Mouse (Mus musculus): ENCODE data around the gene Tgif1. TPM values are rescaled to one million over a fixed set of nuclear protein-coding genes. Genes with fewer than 3 reads are reported as not detected.

Gene Tgif1
- polyA plus RNA-seq, 1 experiment from 2014 or later: 47.2 TPM

DNA sequence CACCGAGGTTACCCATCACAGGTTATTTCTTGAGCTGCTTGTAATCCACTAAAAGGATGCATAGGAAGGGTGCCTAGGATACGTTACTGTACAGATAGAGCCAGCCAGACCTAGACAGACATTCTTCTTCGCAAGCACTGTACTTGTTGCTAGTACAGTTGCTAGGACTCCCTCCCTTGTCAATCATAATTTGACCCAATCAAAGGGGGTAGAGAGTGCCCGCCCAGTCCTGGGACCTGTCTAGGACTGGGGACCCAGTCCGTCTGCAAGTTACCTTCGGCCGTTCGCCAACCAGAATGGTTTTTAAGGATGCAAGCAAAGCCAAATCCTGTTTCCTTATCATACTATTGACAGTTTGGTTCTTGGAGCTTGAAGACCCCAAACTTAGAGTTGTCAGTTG, 10.8 kb upstream of the Tgif1 start:
- Histone ChIP-seq H3K9me3 (ENCODE audit: control insufficient read depth, low read length) (no peaks in the 10 kb centered on the region), H3K4me2 (ENCODE audit: low read depth, low read length) (no peak overlapping the region), H3K27ac (replicated peaks; ENCODE audit: low read depth, low read length) (no peak overlapping the region), H3K36me3 (ENCODE audit: control insufficient read depth, insufficient read depth, low read length) (no peaks in the 10 kb centered on the region), H3K9ac (ENCODE audit: low read depth, low read length) (no peak overlapping the region), H3K4me1 (ENCODE audit: control insufficient read depth, insufficient read depth, low read length) (no peaks in the 10 kb centered on the region), H3K27me3 (replicated peaks; ENCODE audit: control insufficient read depth, insufficient read depth, low read length) (no peaks in the 10 kb centered on the region), H3K4me3 (ENCODE audit: low read depth, low read length) (no peak overlapping the region)
- ATAC-seq (ENCODE audit: low read depth) (no peak), DNase-seq (ENCODE audit: low spot score) (no peak)
- 96% methylated on average over 8 of the region's 8 CpGs for WGBS

DNA sequence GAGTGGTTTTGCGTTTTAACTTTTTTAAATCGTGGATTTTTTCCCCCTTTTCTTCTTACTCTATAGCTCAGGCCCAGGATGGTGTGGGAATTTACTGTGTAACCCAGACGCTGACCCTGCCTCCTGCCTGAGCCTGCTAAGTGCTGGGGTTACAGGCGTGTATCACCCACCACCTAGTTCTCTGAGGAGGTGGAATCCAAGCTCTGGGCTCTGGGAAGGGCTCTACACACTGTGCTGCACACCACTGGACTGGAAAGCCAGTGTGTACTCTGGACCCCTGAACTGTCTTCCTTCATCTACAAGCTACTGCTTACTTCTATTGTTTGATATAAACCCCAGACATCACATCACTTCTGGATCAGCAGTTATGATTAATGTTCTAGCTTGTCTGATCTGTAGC, 5.5 kb upstream of the Tgif1 start:
- Histone ChIP-seq H3K36me3 (ENCODE audit: control insufficient read depth, insufficient read depth, low read length) (no peaks in the 10 kb centered on the region), H3K4me3 (ENCODE audit: low read depth, low read length) (no peak overlapping the region), H3K4me1 (ENCODE audit: control insufficient read depth, insufficient read depth, low read length) (0 out of 2 replicates have a peak, but pooled peaks cover 3% of the 10 kb centered on the region), H3K4me2 (ENCODE audit: low read depth, low read length) (no peak overlapping the region), H3K27me3 (replicated peaks; ENCODE audit: control insufficient read depth, insufficient read depth, low read length) (no peaks in the 10 kb centered on the region), H3K9ac (ENCODE audit: low read depth, low read length) (no peak overlapping the region), H3K9me3 (ENCODE audit: control insufficient read depth, low read length) (no peaks in the 10 kb centered on the region), H3K27ac (replicated peaks; ENCODE audit: low read depth, low read length) (no peak overlapping the region)
- 87% methylated on average over 4 of the region's 4 CpGs for WGBS
- no peak for DNase-seq (ENCODE audit: low spot score)
- no peak for ATAC-seq (ENCODE audit: low read depth)

DNA sequence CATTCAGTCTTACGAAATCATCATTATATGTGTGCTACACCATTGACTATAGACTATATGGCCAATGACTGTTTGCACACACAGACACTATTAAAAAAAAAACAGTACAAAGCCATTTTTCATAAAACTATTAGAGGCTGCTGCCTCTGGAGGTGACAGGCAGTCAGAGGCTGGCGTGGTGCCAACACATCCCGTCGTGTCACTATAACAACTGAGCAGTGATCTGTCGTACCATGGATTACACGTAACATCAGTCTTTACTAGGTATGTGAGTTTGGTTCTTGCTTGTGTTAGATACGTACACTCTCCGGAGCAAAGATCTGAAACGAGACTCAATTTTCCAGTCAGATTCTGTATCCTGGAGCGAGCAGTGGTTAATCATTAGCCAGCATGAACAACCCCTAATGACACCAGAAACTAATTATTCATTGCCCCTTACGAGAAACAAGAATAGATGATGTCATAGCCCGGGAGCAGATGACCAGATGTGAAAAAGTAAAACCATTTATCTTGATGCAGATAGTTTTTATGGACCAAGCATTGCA, 3.6 kb upstream of the Tgif1 start:
- Histone ChIP-seq H3K27ac (replicated peaks; ENCODE audit: low read depth, low read length) (no peak overlapping the region), H3K36me3 (ENCODE audit: control insufficient read depth, insufficient read depth, low read length) (no peaks in the 10 kb centered on the region), H3K4me1 (ENCODE audit: control insufficient read depth, insufficient read depth, low read length) (0 out of 2 replicates have a peak, but pooled peaks cover 4% of the 10 kb centered on the region), H3K9me3 (ENCODE audit: control insufficient read depth, low read length) (no peaks in the 10 kb centered on the region), H3K4me2 (ENCODE audit: low read depth, low read length) (no peak overlapping the region), H3K9ac (ENCODE audit: low read depth, low read length) (no peak overlapping the region), H3K4me3 (ENCODE audit: low read depth, low read length) (no peak overlapping the region), H3K27me3 (replicated peaks; ENCODE audit: control insufficient read depth, insufficient read depth, low read length) (no peaks in the 10 kb centered on the region)
- ATAC-seq (ENCODE audit: low read depth) (no peak), DNase-seq (ENCODE audit: low spot score) (no peak)
- WGBS: 73% methylated on average over 12 of the region's 12 CpGs

DNA sequence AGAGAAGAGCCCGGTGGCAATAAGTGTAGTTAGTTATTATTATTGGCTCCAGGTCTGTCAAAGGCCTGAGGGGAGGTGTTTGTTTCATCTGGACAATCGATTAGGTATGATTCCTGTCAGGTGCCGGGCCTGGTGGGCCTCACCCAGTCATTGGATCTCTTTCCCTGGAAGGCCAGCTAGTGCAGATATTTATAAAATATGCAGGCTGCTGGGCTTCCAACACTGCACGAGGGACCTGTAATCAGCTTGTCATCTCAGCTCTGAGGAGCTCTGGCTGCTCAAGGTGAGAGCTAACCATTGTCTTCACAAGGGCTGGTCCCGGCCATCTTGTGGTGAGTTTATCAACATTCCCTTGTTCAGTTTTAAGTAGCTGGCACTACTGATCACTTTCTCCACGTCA, 675 bp upstream of the Tgif1 start:
- peak overlapping the region; percentile 84 for H3K9ac ChIP-seq (ENCODE audit: low read depth, low read length)
- 16% methylated on average over 6 of the region's 6 CpGs for WGBS
- DNase-seq (ENCODE audit: low spot score) (peak; percentile 13), ATAC-seq (ENCODE audit: low read depth) (no peak)
- H3K4me2 ChIP-seq (ENCODE audit: low read depth, low read length): peak overlapping the region; percentile 96
- 0 out of 2 replicates have a peak, but pooled peaks cover 4% of the 10 kb centered on the region for H3K4me1 ChIP-seq (ENCODE audit: control insufficient read depth, insufficient read depth, low read length)
- H3K4me3 ChIP-seq (ENCODE audit: low read depth, low read length): peak overlapping the region; percentile 83
- H3K27me3 ChIP-seq (replicated peaks; ENCODE audit: control insufficient read depth, insufficient read depth, low read length): no peaks in the 10 kb centered on the region
- H3K27ac ChIP-seq (replicated peaks; ENCODE audit: low read depth, low read length): peak overlapping the region; percentile 99
- no peaks in the 10 kb centered on the region for H3K9me3 ChIP-seq (ENCODE audit: control insufficient read depth, low read length)
- no peaks in the 10 kb centered on the region for H3K36me3 ChIP-seq (ENCODE audit: control insufficient read depth, insufficient read depth, low read length)

DNA sequence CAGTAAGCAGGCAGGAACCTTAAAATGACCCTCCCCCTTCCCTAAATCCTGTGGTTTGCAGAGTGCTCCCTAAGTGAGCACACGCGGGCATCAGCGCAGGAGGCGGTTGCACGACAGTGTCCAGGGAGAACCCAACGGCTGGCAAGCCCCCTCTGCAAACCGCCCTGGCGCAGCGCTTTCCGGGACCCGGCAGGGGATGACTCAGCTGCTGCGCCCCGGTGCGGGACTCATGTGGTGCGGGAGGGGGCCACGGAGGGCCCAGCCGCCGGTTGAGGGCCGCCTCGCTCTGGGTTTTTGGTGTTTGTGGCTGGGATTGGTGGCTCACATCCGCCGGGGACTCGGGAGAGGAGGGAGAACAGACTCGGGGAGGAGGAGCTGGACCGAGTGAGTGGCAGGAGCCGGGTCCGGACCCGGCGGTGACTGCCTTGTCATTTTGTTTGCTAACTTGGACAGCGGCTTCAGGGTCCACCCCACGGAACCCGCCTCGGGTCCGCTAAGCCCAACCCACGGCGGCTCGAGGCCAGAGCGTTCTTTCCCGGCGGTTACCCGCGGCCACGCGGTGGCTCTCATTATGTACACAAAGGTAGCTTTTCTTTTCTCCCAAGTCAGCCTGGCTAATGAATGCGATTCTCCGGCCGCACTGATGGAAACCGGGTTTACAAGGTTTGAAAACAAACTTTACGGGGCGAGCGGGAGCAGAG, 510 bp downstream of the Tgif1 start:
- Histone ChIP-seq H3K4me3 (ENCODE audit: low read depth, low read length) (peak overlapping the region; percentile 83), H3K27me3 (replicated peaks; ENCODE audit: control insufficient read depth, insufficient read depth, low read length) (no peaks in the 10 kb centered on the region), H3K36me3 (ENCODE audit: control insufficient read depth, insufficient read depth, low read length) (no peaks in the 10 kb centered on the region), H3K4me1 (ENCODE audit: control insufficient read depth, insufficient read depth, low read length) (0 out of 2 replicates have a peak, but pooled peaks cover 4% of the 10 kb centered on the region), H3K27ac (replicated peaks; ENCODE audit: low read depth, low read length) (peak overlapping the region; percentile 99), H3K9ac (ENCODE audit: low read depth, low read length) (peak overlapping the region; percentile 84), H3K9me3 (ENCODE audit: control insufficient read depth, low read length) (no peaks in the 10 kb centered on the region), H3K4me2 (ENCODE audit: low read depth, low read length) (peak overlapping the region; percentile 96)
- peak; percentile 89 for DNase-seq (ENCODE audit: low spot score)
- WGBS: under 1% methylated on average over 49 of the region's 51 CpGs
- ATAC-seq (ENCODE audit: low read depth): peak; percentile 48

DNA sequence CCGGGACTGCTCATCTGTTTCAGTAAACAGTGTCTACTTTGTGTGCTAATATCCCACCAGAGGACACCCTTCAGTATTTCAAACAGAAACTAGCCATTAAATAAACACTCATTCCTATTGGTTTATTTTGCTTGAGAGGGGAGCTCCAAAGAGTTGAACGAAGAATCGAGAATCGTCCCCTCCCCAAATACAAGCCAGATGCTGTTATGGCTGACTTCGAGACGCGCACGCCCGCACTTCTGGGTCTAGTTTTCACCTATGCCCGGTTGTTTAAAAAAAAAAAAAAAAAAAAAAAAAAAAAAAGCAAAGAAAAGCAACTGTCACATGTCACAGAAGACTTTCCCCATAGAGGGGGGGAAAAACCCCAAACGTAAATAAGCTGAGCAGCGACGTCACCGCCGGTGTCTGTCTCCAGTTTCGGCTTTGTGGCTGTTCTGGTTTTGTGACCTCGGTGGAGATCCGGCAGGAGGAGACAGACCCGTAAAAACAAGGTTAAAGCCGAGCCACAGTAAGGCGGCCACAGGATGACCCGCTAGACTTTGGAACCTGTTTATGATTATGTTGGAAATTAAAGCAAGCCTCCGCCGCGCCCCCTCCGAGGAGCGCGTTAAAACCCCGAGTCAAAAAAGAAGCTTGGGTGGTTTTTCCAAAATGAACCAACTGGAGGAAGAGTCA, 1.2 kb downstream of the Tgif1 start:
- peak overlapping the region; percentile 99 for H3K27ac ChIP-seq (replicated peaks; ENCODE audit: low read depth, low read length)
- no peaks in the 10 kb centered on the region for H3K36me3 ChIP-seq (ENCODE audit: control insufficient read depth, insufficient read depth, low read length)
- no peaks in the 10 kb centered on the region for H3K9me3 ChIP-seq (ENCODE audit: control insufficient read depth, low read length)
- ATAC-seq (ENCODE audit: low read depth) (no peak), DNase-seq (ENCODE audit: low spot score) (peak; percentile 84)
- H3K4me1 ChIP-seq (ENCODE audit: control insufficient read depth, insufficient read depth, low read length): peaks cover 4% of the 10 kb centered on the region; the same call in 1 of the 2 replicates
- peak overlapping the region; percentile 84 for H3K9ac ChIP-seq (ENCODE audit: low read depth, low read length)
- H3K4me2 ChIP-seq (ENCODE audit: low read depth, low read length): peak overlapping the region; percentile 96
- H3K4me3 ChIP-seq (ENCODE audit: low read depth, low read length): peak overlapping the region; percentile 83
- under 1% methylated on average over 29 of the region's 29 CpGs for WGBS
- no peaks in the 10 kb centered on the region for H3K27me3 ChIP-seq (replicated peaks; ENCODE audit: control insufficient read depth, insufficient read depth, low read length)

DNA sequence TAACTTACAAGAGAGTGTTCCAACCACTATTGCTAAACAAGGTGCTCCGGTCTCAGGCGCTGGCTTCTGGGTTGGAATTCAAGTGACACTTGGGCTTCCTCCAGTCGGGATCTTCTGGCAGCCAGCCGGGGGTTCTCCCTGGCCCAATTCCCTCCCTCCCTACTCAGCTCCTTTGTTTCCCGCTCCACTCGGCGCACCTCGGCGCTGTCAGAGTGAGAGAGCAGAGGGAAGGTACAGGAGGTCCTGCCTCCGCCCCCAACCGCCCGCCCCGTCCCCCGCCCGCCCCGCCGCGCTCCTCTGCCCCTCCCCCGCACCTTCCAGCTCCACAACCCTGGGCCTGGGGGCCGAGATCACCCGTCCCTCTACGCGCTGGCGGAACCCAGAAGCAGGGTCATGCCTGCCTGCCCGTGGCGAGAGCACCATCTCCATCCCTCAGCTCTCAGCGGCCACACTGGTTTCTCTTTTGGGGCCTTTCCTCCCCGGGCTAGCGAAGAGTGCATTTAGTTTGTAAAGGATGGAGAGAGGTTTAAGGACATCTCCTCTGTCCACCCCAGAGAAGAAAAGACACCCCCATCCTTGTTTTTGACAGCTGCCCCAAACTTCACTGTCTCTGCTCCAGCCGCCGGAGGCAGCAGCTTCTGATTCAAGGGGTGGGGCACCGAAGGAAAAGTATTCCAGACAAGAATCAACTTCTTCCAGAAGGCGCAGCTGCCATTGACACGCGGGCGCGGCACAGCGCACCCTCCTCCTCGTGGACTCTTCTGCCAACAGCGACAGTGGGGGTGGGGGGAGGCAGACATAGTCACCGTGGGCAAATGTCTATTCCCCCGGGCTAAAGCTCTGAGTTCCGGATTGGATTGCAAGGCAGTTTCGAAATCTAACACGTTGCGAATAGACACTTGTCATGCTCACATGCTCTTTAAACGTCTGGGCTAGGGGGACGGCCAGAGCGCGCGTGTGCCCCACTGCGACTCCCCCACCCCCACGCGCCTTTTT, 2.1 kb downstream of the Tgif1 start:
- peak; percentile 74 for ATAC-seq (ENCODE audit: low read depth)
- DNase-seq (ENCODE audit: low spot score): peak; percentile 89
- Histone ChIP-seq H3K9ac (ENCODE audit: low read depth, low read length) (peak overlapping the region; percentile 84), H3K4me1 (ENCODE audit: control insufficient read depth, insufficient read depth, low read length) (peaks cover 4% of the 10 kb centered on the region; the same call in 1 of the 2 replicates), H3K4me2 (ENCODE audit: low read depth, low read length) (peak overlapping the region; percentile 96), H3K27ac (replicated peaks; ENCODE audit: low read depth, low read length) (peak overlapping the region; percentile 99), H3K36me3 (ENCODE audit: control insufficient read depth, insufficient read depth, low read length) (no peaks in the 10 kb centered on the region), H3K9me3 (ENCODE audit: control insufficient read depth, low read length) (no peaks in the 10 kb centered on the region), H3K4me3 (ENCODE audit: low read depth, low read length) (peak overlapping the region; percentile 83), H3K27me3 (replicated peaks; ENCODE audit: control insufficient read depth, insufficient read depth, low read length) (no peaks in the 10 kb centered on the region)
- WGBS: under 1% methylated on average over 39 of the region's 54 CpGs
